In the genomic region with DNA sequence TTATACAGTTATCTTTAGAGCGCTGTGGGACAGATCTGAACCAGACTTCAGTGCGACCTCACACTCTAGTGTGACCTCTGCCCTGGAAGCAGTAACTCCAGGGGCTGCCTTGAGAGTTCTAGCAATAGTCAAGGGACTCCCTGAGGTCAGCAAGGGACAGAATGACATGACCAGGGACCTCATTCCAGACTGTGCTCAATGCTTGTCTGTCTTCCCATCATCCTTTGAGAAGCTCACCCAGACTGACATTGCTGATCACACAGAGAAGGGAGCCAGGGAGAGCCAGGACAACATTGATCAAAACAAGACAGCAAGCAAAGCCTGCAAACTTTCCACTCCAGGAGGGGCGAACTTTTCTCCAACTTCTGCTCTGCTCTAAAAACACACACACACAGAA, we compare ENCODE assay signal across 18 mouse cellular contexts. TPM values are rescaled to one million over a fixed set of nuclear protein-coding genes. Genes with fewer than 3 reads are reported as not detected.
DNase-seq lines count a peak whose midpoint lies in the region; ATAC-seq and TF ChIP-seq lines count a peak whose summit lies in the region.
"Had no signal": no experiment of that assay in that cellular context is flagged by ENCODE, and none has a peak within 500 bp of the region (broad histone marks: within the 10 kb centered on the region; RNA-seq: fewer than 3 reads in every experiment).

No protein-coding gene starts in this region.

- no peak overlapping the region for H3K4me2 ChIP-seq in intestine, embryonic 15.5 days (replicated peaks)
- H3K4me2 ChIP-seq in intestine, postnatal 0 days (replicated peaks; ENCODE audit: low read depth) = no peak overlapping the region
- H3K4me2 ChIP-seq in embryonic facial prominence, embryonic 15.5 days (replicated peaks) = no peak overlapping the region
- no peak overlapping the region for H3K4me2 ChIP-seq in kidney, embryonic 14.5 days (replicated peaks; ENCODE audit: low read depth, low read length)
- H3K4me2 ChIP-seq: heart, embryonic 15.5 days; hindbrain, embryonic 13.5 days; lung, embryonic 14.5 days; neural tube, embryonic 12.5 days had no signal

- 80% methylated on average over 3 of the region's 3 CpGs for WGBS in intestine, embryonic 15.5 days
- WGBS in intestine, postnatal 0 days = 75% methylated on average over 3 of the region's 3 CpGs
- WGBS in embryonic facial prominence, embryonic 15.5 days = 87% methylated on average over 3 of the region's 3 CpGs
- WGBS in kidney, embryonic 14.5 days = 61% methylated on average over 3 of the region's 3 CpGs
- WGBS in limb, embryonic 10.5 days = 80% methylated on average over 3 of the region's 3 CpGs

- no peak overlapping the region for H3K27ac ChIP-seq in intestine, embryonic 15.5 days
- no peak overlapping the region for H3K27ac ChIP-seq in intestine, postnatal 0 days (ENCODE audit: low read depth, low read length)
- peak overlapping the region; percentile 82 for H3K27ac ChIP-seq in embryonic facial prominence, embryonic 15.5 days (replicated peaks)
- peak overlapping the region; percentile 39; the same call in 1 of the 2 replicates for H3K27ac ChIP-seq in kidney, embryonic 14.5 days (ENCODE audit: low read depth, low read length)
- H3K27ac ChIP-seq in limb, embryonic 10.5 days = no peak overlapping the region
- H3K27ac ChIP-seq: hindbrain, embryonic 13.5 days; left cerebral cortex, adult 2 months; neural tube, embryonic 12.5 days had no signal

- TF ChIP-seq CTCF in intestine, postnatal 0 days (IDR thresholded peaks at IDR 0.05; ENCODE audit: low read depth) = no peak

- H3K4me1 ChIP-seq in intestine, embryonic 15.5 days (replicated peaks) = peaks cover 12% of the 10 kb centered on the region
- H3K4me1 ChIP-seq in intestine, postnatal 0 days (replicated peaks; ENCODE audit: control insufficient read depth, insufficient read depth, low read length) = no peaks in the 10 kb centered on the region
- peaks cover 36% of the 10 kb centered on the region for H3K4me1 ChIP-seq in embryonic facial prominence, embryonic 15.5 days
- H3K4me1 ChIP-seq in kidney, embryonic 14.5 days (ENCODE audit: control insufficient read depth, insufficient read depth, low read length) = peaks cover 32% of the 10 kb centered on the region
- H3K4me1 ChIP-seq in limb, embryonic 10.5 days = peaks cover 16% of the 10 kb centered on the region
- H3K4me1 ChIP-seq: hindbrain, embryonic 13.5 days; neural tube, embryonic 12.5 days had no signal

- H3K4me3 ChIP-seq in intestine, embryonic 15.5 days (replicated peaks) = no peak overlapping the region
- no peak overlapping the region for H3K4me3 ChIP-seq in intestine, postnatal 0 days (ENCODE audit: low read depth, low read length)
- H3K4me3 ChIP-seq in embryonic facial prominence, embryonic 15.5 days (replicated peaks) = no peak overlapping the region
- no peak overlapping the region for H3K4me3 ChIP-seq in kidney, embryonic 14.5 days (ENCODE audit: low read length)
- no peak overlapping the region for H3K4me3 ChIP-seq in limb, embryonic 10.5 days
- H3K4me3 ChIP-seq: erythroblast, embryonic 14.5 days; heart, embryonic 15.5 days; hindbrain, embryonic 13.5 days; left cerebral cortex, adult 2 months; neural tube, embryonic 12.5 days had no signal

- H3K36me3 ChIP-seq in intestine, embryonic 15.5 days = no peaks in the 10 kb centered on the region
- no peaks in the 10 kb centered on the region for H3K36me3 ChIP-seq in intestine, postnatal 0 days (ENCODE audit: control insufficient read depth, insufficient read depth)
- H3K36me3 ChIP-seq in embryonic facial prominence, embryonic 15.5 days = no peaks in the 10 kb centered on the region
- no peaks in the 10 kb centered on the region for H3K36me3 ChIP-seq in kidney, embryonic 14.5 days (ENCODE audit: control insufficient read depth, insufficient read depth, low read length)
- no peaks in the 10 kb centered on the region for H3K36me3 ChIP-seq in limb, embryonic 10.5 days
- H3K36me3 ChIP-seq: G1E; heart, embryonic 15.5 days; hindbrain, embryonic 13.5 days; neural tube, embryonic 12.5 days had no signal

- no peak overlapping the region for H3K9ac ChIP-seq in intestine, embryonic 15.5 days
- no peak overlapping the region for H3K9ac ChIP-seq in intestine, postnatal 0 days (ENCODE audit: low read depth, low read length)
- no peak overlapping the region for H3K9ac ChIP-seq in embryonic facial prominence, embryonic 15.5 days
- H3K9ac ChIP-seq in kidney, embryonic 14.5 days (ENCODE audit: low read depth, low read length) = no peak overlapping the region
- H3K9ac ChIP-seq: heart, embryonic 15.5 days; hindbrain, embryonic 13.5 days; lung, embryonic 14.5 days; neural tube, embryonic 12.5 days had no signal

- H3K27me3 ChIP-seq in intestine, embryonic 15.5 days (replicated peaks) = no peaks in the 10 kb centered on the region
- H3K27me3 ChIP-seq in intestine, postnatal 0 days (replicated peaks; ENCODE audit: control insufficient read depth, insufficient read depth, low read length) = no peaks in the 10 kb centered on the region
- H3K27me3 ChIP-seq in embryonic facial prominence, embryonic 15.5 days = no peaks in the 10 kb centered on the region
- no peaks in the 10 kb centered on the region for H3K27me3 ChIP-seq in kidney, embryonic 14.5 days (ENCODE audit: control insufficient read depth, insufficient read depth, low read length)
- no peaks in the 10 kb centered on the region for H3K27me3 ChIP-seq in limb, embryonic 10.5 days (ENCODE audit: low read depth, poor library complexity, severe bottlenecking)
- H3K27me3 ChIP-seq: heart, embryonic 15.5 days; hindbrain, embryonic 13.5 days; neural tube, embryonic 12.5 days had no signal

- peak; percentile 13 for DNase-seq in limb, embryonic 10.5 days (ENCODE audit: low spot score)
- DNase-seq in cerebellum, postnatal 10 days = no peak
- DNase-seq: adrenal gland, adult 2 months; cerebellum, adult 8-10 months; right cerebral cortex, postnatal 14 days; thymus, adult 18-20 months had no signal

- ATAC-seq in intestine, embryonic 15.5 days = 0 out of 2 replicates have a peak, but pooled peaks have one; percentile 23
- no peak for ATAC-seq in intestine, postnatal 0 days
- no peak for ATAC-seq in embryonic facial prominence, embryonic 15.5 days (ENCODE audit: insufficient number of reproducible peaks, low FRiP score, low TSS enrichment, low read depth)
- ATAC-seq in kidney, embryonic 14.5 days (ENCODE audit: low FRiP score, low TSS enrichment) = no peak
- no peak for ATAC-seq in megakaryocyte-erythroid progenitor cell, adult 5-6 weeks (replicated peaks; ENCODE audit: low FRiP score, low TSS enrichment, poor library complexity, severe bottlenecking)

- no peaks in the 10 kb centered on the region for H3K9me3 ChIP-seq in intestine, embryonic 15.5 days
- H3K9me3 ChIP-seq in intestine, postnatal 0 days (ENCODE audit: control insufficient read depth) = no peaks in the 10 kb centered on the region
- no peaks in the 10 kb centered on the region for H3K9me3 ChIP-seq in embryonic facial prominence, embryonic 15.5 days (replicated peaks)
- H3K9me3 ChIP-seq in kidney, embryonic 14.5 days (ENCODE audit: control insufficient read depth, low read length) = no peaks in the 10 kb centered on the region
- no peaks in the 10 kb centered on the region for H3K9me3 ChIP-seq in limb, embryonic 10.5 days (replicated peaks)
- H3K9me3 ChIP-seq: heart, embryonic 15.5 days; hindbrain, embryonic 13.5 days; neural tube, embryonic 12.5 days had no signal

RNA-seq across cellular contexts. Expression of a gene that starts 38.7 kb away (rescaled TPM):
- 16.4 and 19.3 TPM in 2 replicates for polyA plus RNA-seq in intestine, embryonic 15.5 days (2015; fragmentation: Nextera tagmentation; extraction: Ambion mirVana)
- polyA plus RNA-seq in intestine, postnatal 0 days (2015; fragmentation: Nextera tagmentation; extraction: Ambion mirVana) = 6.4 and 6.5 TPM in 2 replicates
- polyA plus RNA-seq in embryonic facial prominence, embryonic 15.5 days (2015; fragmentation: Nextera tagmentation; extraction: Ambion mirVana) = 37.5 and 40.8 TPM in 2 replicates
- 27.7 and 40.7 TPM in 2 replicates for polyA plus RNA-seq in kidney, embryonic 14.5 days (2014; fragmentation: Nextera tagmentation; extraction: Ambion mirVana)
- polyA plus RNA-seq in limb, embryonic 10.5 days (2016; fragmentation: Nextera tagmentation; extraction: Ambion mirVana) = 3.0 and 4.5 TPM in 2 replicates
- not detected in 2 replicates for total RNA-seq in megakaryocyte-erythroid progenitor cell, adult 5-6 weeks (2014; fragmentation: Nextera tagmentation)
- total RNA-seq in megakaryocyte-erythroid progenitor cell, adult 5-6 weeks (2017) = not detected in 2 replicates
- polyA plus RNA-seq: erythroblast, embryonic 14.5 days; G1E had no signal

Comparison
In these comparisons a context has a peak if more than half of its experiments do, and no peak if none do; other contexts are left out.
1. H3K27ac ChIP-seq: peak in embryonic facial prominence, embryonic 15.5 days (single experiment) and kidney, embryonic 14.5 days (single experiment); none in intestine, embryonic 15.5 days (single experiment), intestine, postnatal 0 days (single experiment) and limb, embryonic 10.5 days (single experiment).